Mouse (Mus musculus): ENCODE data around the gene Tbce. TPM values are rescaled to one million over a fixed set of nuclear protein-coding genes. Genes with fewer than 3 reads are reported as not detected.

The Tbce gene
- polyA plus RNA-seq (2014; fragmentation: Illumina TruSeq; extraction: RNeasy Lipid Tissue Mini Kit (QIAGEN cat#74804); ENCODE audit: low read depth, low replicate concordance) = 174 TPM

GRCm38 (mm10) chr13:14039292-14039965, at the start of gene Tbce:
Tbce (minus strand) TSS chr13:14039638.

GRCm38 (mm10) chr13:14063013-14063941, 23.8 kb upstream of the Tbce start, which contains the start of the genes Arid4b and Ggps1:
Arid4b (plus strand) TSS chr13:14063232.
Ggps1 (minus strand) TSS chr13:14063488.

GRCm38 (mm10) chr13:13953874-13954832, 85.3 kb downstream of the Tbce start, which contains the start of gene B3galnt2:
B3galnt2 (plus strand) TSS chr13:13954469.

Other genes with a start within 250 kb of the Tbce start
- gene B3galnt2, start 85.2 kb downstream of the Tbce start, polyA plus RNA-seq (2014; fragmentation: Illumina TruSeq; extraction: RNeasy Lipid Tissue Mini Kit (QIAGEN cat#74804); ENCODE audit: low read depth, low replicate concordance) = 53.7 TPM
- gene Arid4b, start 23.6 kb upstream of the Tbce start, polyA plus RNA-seq (2014; fragmentation: Illumina TruSeq; extraction: RNeasy Lipid Tissue Mini Kit (QIAGEN cat#74804); ENCODE audit: low read depth, low replicate concordance) = 97.5 TPM
- 79.0 TPM for gene Ggps1, start 23.9 kb upstream of the Tbce start, polyA plus RNA-seq (2014; fragmentation: Illumina TruSeq; extraction: RNeasy Lipid Tissue Mini Kit (QIAGEN cat#74804); ENCODE audit: low read depth, low replicate concordance)